Mouse (Mus musculus) left cerebral cortex, postnatal 10 days (tissue): ENCODE data around the gene Csf2rb. TPM values are rescaled to one million over a fixed set of nuclear protein-coding genes. Genes with fewer than 3 reads are reported as not detected.
"Not testable (repeated sequence)": the region's sequence is repeated elsewhere in the genome, so short reads cannot be mapped to it uniquely, and the experiment has no call there.

Experiments used
- DNase-seq, 2 experiments: peaks; one replicate each; pipeline ENCODE4 v3.0.0; 2021 to 2022; ENCODE audit warnings: low spot score in 2 of 2, mixed read lengths in 1 of 2; ENCODE audit errors: extremely low spot score in 1 of 2
- intact Hi-C: fragments of 180-260 bp; cut with DNase I; formaldehyde crosslinking; loops from one replicate; pipeline ENCODE4 v1.15.1; 2025
- total RNA-seq, 2 experiments: library from RNA; stranded (reverse); gene quantifications; 2 replicates each; pipeline ENCODE4 v1.2.3; 2021

The Csf2rb gene
- 1 to 10 TPM; 2.3 TPM for total RNA-seq

- intact Hi-C loops = no loop called here
- DNase-seq = no peak
Measured at GRCm38 (mm10) chr15:78325671-78326339, at the start of gene Csf2rb. Csf2rb (plus strand) TSS chr15:78325752.

- intact Hi-C loops = no loop called here
- no peak for DNase-seq
Measured at GRCm38 (mm10) chr15:78278308-78278707, 47.2 kb upstream of the Csf2rb start.

- DNase-seq = no peak
- intact Hi-C loops = no loop called here
Measured at GRCm38 (mm10) chr15:78287941-78288340, 37.6 kb upstream of the Csf2rb start.

- intact Hi-C loops, DNase-seq: not testable (repeated sequence)
Measured at GRCm38 (mm10) chr15:78289775-78290174, 35.8 kb upstream of the Csf2rb start.

GRCm38 (mm10) chr15:78293228-78293627 is 32.3 kb upstream of the Csf2rb start:
- intact Hi-C loops = not testable (repeated sequence)

GRCm38 (mm10) chr15:78293716-78294115 is 31.8 kb upstream of the Csf2rb start:
- no peak for DNase-seq
- intact Hi-C loops = loop anchor here (2.0 kb wide), 1 partner anchor 43 kb away; no protein-coding TSS in a partner anchor

More at GRCm38 (mm10) chr15:78293228-78293627, 32.3 kb upstream of the Csf2rb start:
- DNase-seq = not testable (repeated sequence)

GRCm38 (mm10) chr15:78298558-78298957 is 27.0 kb upstream of the Csf2rb start:
- intact Hi-C loops = no loop called here
- no peak for DNase-seq

- intact Hi-C loops = no loop called here
Measured at GRCm38 (mm10) chr15:78299641-78300040, 25.9 kb upstream of the Csf2rb start.

GRCm38 (mm10) chr15:78300773-78301172 is 24.8 kb upstream of the Csf2rb start:
- intact Hi-C loops = no loop called here
- no peak for DNase-seq

More at GRCm38 (mm10) chr15:78299641-78300040, 25.9 kb upstream of the Csf2rb start:
- DNase-seq = no peak

- DNase-seq = no peak
- intact Hi-C loops = no loop called here
Measured at GRCm38 (mm10) chr15:78302718-78303117, 22.8 kb upstream of the Csf2rb start.

GRCm38 (mm10) chr15:78303665-78304233 is 21.8 kb upstream of the Csf2rb start:
- DNase-seq = no peak
- intact Hi-C loops = no loop called here

GRCm38 (mm10) chr15:78305341-78305933 is 20.1 kb upstream of the Csf2rb start, which contains the start of gene Csf2rb2:
Csf2rb2 (minus strand) TSS chr15:78305721.
- intact Hi-C loops = no loop called here
- DNase-seq = no peak

- no peak for DNase-seq
- intact Hi-C loops = no loop called here
Measured at GRCm38 (mm10) chr15:78309865-78310264, 15.7 kb upstream of the Csf2rb start.

- intact Hi-C loops = no loop called here
- DNase-seq = no peak
Measured at GRCm38 (mm10) chr15:78310971-78311370, 14.6 kb upstream of the Csf2rb start.

GRCm38 (mm10) chr15:78312421-78313233 is 12.9 kb upstream of the Csf2rb start:
- intact Hi-C loops, DNase-seq: not testable (repeated sequence)

- DNase-seq, intact Hi-C loops: not testable (repeated sequence)
Measured at GRCm38 (mm10) chr15:78313659-78314058, 11.9 kb upstream of the Csf2rb start.

- DNase-seq, intact Hi-C loops: not testable (repeated sequence)
Measured at GRCm38 (mm10) chr15:78318338-78319171, 7.0 kb upstream of the Csf2rb start.

GRCm38 (mm10) chr15:78320825-78321496 is 4.6 kb upstream of the Csf2rb start:
- peak; percentile 51 to 88 for DNase-seq
- intact Hi-C loops = loop anchor here (5.0 kb wide), 1 partner anchor 64 kb away; no protein-coding TSS in a partner anchor
